Mouse (Mus musculus): ENCODE measurements around the gene Sf3b3.
A peak's percentile ranks its signal among the peaks of the same experiment; 100 is the strongest.

DNA sequence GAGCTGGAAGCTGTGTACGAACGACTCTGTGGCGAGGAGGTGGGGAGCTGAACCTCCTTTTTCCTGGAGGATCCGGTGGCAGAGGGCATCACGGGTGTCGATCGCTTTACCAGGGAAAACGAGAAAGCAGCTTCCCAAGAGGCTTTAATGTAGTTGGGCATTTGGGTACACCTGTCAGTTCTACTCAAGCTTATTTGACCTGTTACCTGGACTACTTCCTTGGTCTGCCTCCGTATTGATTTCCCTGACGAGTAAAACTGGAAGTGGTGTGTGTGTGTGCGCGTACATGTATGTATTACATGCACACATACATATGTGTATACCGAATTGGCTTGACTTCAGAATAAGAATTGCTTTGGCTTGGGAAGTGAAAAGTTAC, 573 bp upstream of the Sf3b3 start:
- no peak for TF ChIP-seq POLR2A (IDR thresholded peaks at IDR 0.05; ENCODE audit: control insufficient read depth in 1 of 2, insufficient read depth in 1 of 2, low read depth in 1 of 2, low read length in 2 of 2, poor library complexity in 1 of 2)
- TF ChIP-seq NELFE (IDR thresholded peaks at IDR 0.05; ENCODE audit: low read depth, low read length) = no peak
- no peak for TF ChIP-seq CTCF (IDR thresholded peaks at IDR 0.05 in 2 of 3, conservative IDR thresholded peaks at IDR 0.05 in 1 of 3; ENCODE audit: control insufficient read depth in 1 of 3, insufficient read depth in 1 of 3, low read depth in 2 of 3, low read length in 3 of 3, poor library complexity in 1 of 3, severe bottlenecking in 1 of 3)
- no peak for TF ChIP-seq EP300 (IDR thresholded peaks at IDR 0.05; ENCODE audit: low read depth in 1 of 2, low read length in 2 of 2)
- TF ChIP-seq POLR2AphosphoS5 (IDR thresholded peaks at IDR 0.05; ENCODE audit: borderline replicate concordance, low read depth, low read length) = no peak
- TF ChIP-seq POLR2AphosphoS2 (IDR thresholded peaks at IDR 0.05; ENCODE audit: low read length) = no peak
- TF ChIP-seq ETS1 (IDR thresholded peaks at IDR 0.05; ENCODE audit: low read depth, low read length) = no peak
- TF ChIP-seq USF2 (IDR thresholded peaks at IDR 0.05; ENCODE audit: borderline replicate concordance in 1 of 2, insufficient read depth in 1 of 2, low read depth in 1 of 2, low read length in 2 of 2) = no peak
- TF ChIP-seq ZNF384 (IDR thresholded peaks at IDR 0.05; ENCODE audit: low read depth, low read length) = no peak
- TF ChIP-seq SIN3A (IDR thresholded peaks at IDR 0.05; ENCODE audit: low read length) = peak; percentile 40; the same call in 1 of the 2 replicates
- TF ChIP-seq TAL1 (IDR thresholded peaks at IDR 0.05; ENCODE audit: low read length) = no peak
